ENCODE assay signal across 8 mouse cellular contexts in the genomic region with DNA sequence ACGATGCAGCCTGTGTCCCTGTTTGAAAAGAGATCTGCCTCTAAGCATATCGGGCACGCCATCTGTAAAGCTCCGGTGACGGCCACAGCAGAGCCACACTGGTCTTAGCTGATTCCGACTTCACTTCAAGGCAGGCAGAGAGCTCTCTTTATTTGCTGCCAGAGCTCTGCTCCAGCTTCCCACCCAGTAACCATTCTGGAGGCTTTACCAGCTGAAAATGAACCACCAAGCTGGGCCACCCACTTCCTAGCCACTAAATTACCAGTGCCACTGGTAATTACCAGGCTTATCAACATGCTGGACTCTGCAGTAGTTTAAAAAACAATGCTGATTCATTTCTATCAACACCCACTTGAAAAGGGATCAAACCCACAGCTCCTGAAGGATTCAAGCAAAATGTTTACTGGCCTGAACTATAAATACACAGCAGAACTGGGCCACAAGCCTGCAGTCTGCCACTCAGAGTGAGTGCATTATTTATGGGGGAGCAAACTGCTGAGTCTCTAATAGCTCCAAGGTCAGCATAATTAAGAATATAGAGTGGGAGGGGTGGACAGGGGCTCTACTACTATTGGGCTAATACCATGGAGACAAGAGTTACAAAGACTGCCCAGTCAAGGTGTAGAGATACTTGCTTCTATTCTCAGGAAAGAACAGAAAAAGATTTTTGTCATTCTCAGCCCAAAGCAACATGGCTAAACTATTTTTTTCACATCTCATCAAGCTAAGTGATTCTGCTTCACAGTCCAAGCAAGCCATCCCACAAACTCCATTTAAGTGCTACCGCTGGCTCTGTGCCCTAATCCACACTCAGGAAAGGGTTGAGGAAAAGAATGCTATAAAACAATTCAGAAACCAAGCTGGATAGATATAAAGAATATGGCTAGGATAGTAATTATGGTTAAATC.
DNase-seq lines count a peak whose midpoint lies in the region; ATAC-seq and TF ChIP-seq lines count a peak whose summit lies in the region.

No protein-coding gene starts in this region.

- no peak overlapping the region for H3K4me2 ChIP-seq in lung, embryonic 15.5 days

- intact Hi-C loops in heart, adult 2 months (cut with DNase I): no loop called here

- TF ChIP-seq EP300 in heart, adult 2 months (IDR thresholded peaks at IDR 0.05; ENCODE audit: insufficient read depth, low read depth, low read length): no peak

- peak; percentile 89 for ATAC-seq in lung, embryonic 15.5 days (ENCODE audit: borderline replicate concordance, extremely low read depth, low FRiP score, low TSS enrichment)

- WGBS in lung, embryonic 15.5 days: 69% methylated on average over 7 of the region's 7 CpGs
- WGBS in heart, adult 2 months: 78% methylated on average over 7 of the region's 7 CpGs

- no peak for TF ChIP-seq POLR2A in heart, adult 2 months (IDR thresholded peaks at IDR 0.05; ENCODE audit: insufficient read depth, low read depth, low read length)

- H3K4me3 ChIP-seq in lung, embryonic 15.5 days: no peak overlapping the region
- no peak overlapping the region for H3K4me3 ChIP-seq in heart, adult 2 months

- no peak overlapping the region for H3K9ac ChIP-seq in lung, embryonic 15.5 days
- no peak overlapping the region for H3K9ac ChIP-seq in heart, adult 2 months (ENCODE audit: low read depth, low read length)

- H3K79me2 ChIP-seq in heart, adult 2 months (replicated peaks; ENCODE audit: control insufficient read depth, insufficient read depth, low read length): no peaks in the 10 kb centered on the region

- no peak for TF ChIP-seq CTCF in heart, adult 2 months (IDR thresholded peaks at IDR 0.05)

- H3K4me1 ChIP-seq in lung, embryonic 15.5 days: peaks cover 15% of the 10 kb centered on the region; the same call in 1 of the 2 replicates
- peaks cover 3% of the 10 kb centered on the region for H3K4me1 ChIP-seq in heart, adult 2 months (ENCODE audit: control insufficient read depth, insufficient read depth, low read length)

- peak overlapping the region; percentile 66 for H3K27ac ChIP-seq in lung, embryonic 15.5 days
- peak overlapping the region; percentile 61 for H3K27ac ChIP-seq in heart, adult 2 months

- DNase-seq in lung, postnatal 14 days: no peak
- peak in 1 of 2 experiments; percentile 31 for DNase-seq in heart, adult 2 months
- DNase-seq in layer of hippocampus, postnatal 10 days (ENCODE audit: low spot score in 2 of 2): peak; percentile 11 to 23
- DNase-seq in right cerebral cortex, adult 18-20 months: peak; percentile 59
- no peak for DNase-seq in testis, postnatal 10 days (ENCODE audit: low spot score)
- DNase-seq in testis, postnatal 14 days (ENCODE audit: low spot score): no peak
- no peak for DNase-seq in adrenal gland, postnatal 14 days

- H3K9me3 ChIP-seq in lung, embryonic 15.5 days: no peaks in the 10 kb centered on the region

- H3K36me3 ChIP-seq in lung, embryonic 15.5 days: peaks cover 7% of the 10 kb centered on the region; the same call in 1 of the 2 replicates
- H3K36me3 ChIP-seq in heart, adult 2 months (ENCODE audit: control insufficient read depth, insufficient read depth, low read length): peaks cover 6% of the 10 kb centered on the region

- H3K27me3 ChIP-seq in lung, embryonic 15.5 days: no peaks in the 10 kb centered on the region
- H3K27me3 ChIP-seq in heart, adult 2 months (ENCODE audit: control insufficient read depth, insufficient read depth, low read length): no peaks in the 10 kb centered on the region

Comparison
In these comparisons a context has a peak if more than half of its experiments do, and no peak if none do; other contexts are left out.
1. DNase-seq: peak in layer of hippocampus, postnatal 10 days (2 of 2) and right cerebral cortex, adult 18-20 months (single experiment); none in lung, postnatal 14 days (single experiment), testis, postnatal 10 days (single experiment), testis, postnatal 14 days (single experiment) and adrenal gland, postnatal 14 days (single experiment).